Mouse (Mus musculus): ENCODE results near the gene Vwa8. TPM values are rescaled to one million over a fixed set of nuclear protein-coding genes. Genes with fewer than 3 reads are reported as not detected.
A peak's percentile ranks its signal among the peaks of the same experiment; 100 is the strongest.

Gene Vwa8
- polyA plus RNA-seq, 1 experiment from 2014 or later, result 8.2 TPM

DNA sequence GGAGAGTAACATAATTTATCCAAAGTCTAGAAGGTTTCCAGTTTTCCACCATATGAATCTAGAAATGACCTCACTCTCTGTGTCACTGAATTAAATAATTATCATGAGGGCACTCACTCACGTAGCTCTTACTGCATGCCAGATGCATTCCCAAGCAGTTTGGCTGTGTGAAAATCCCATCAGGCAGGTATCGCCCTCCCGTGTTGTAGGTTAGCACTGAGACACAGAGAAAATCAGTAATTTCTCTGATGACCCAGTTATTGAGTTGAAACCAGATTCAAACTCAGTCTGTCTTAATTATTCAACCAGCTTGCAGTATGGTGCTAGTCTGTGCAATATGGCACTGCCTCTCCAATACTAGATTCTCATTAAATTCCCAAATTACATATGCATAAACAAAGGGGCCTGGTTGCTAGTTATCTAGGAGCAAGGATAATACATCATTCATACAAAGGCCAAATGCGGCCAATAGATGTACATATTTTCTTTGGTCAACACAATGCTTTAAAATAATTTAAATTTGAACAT lies 309.9 kb downstream of the Vwa8 start:
- 89% methylated on average over 4 of the region's 4 CpGs for WGBS

DNA sequence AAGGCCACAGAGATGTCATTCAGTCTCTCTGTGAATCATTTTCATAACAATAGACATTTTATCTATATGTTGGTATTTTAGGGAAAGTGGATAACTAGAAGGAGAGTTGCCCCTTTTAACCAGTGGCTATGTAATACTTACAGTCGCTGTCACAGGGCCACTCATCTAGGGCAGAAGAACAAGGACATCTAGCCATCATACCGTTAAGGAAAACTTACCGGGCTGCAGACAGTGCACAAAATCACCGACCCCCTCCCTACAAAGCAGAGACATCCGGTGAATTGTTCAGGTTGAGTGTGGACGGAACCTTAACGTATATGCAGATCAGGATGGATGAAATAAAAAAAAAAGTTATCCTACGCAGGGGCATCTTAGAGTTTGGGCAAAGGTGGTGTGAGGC lies 310.6 kb downstream of the Vwa8 start:
- no peak overlapping the region for H3K4me3 ChIP-seq (replicated peaks)
- no peaks in the 10 kb centered on the region for H3K27me3 ChIP-seq
- WGBS, result 91% methylated on average over 8 of the region's 8 CpGs
- no peak overlapping the region for H3K4me2 ChIP-seq
- H3K9ac ChIP-seq, result no peak overlapping the region
- no peaks in the 10 kb centered on the region for H3K9me3 ChIP-seq
- H3K36me3 ChIP-seq (replicated peaks), result no peaks in the 10 kb centered on the region; the same call in 1 of the 2 replicates
- no peaks in the 10 kb centered on the region; the same call in 1 of the 2 replicates for H3K4me1 ChIP-seq
- no peak overlapping the region for H3K27ac ChIP-seq
- ATAC-seq (ENCODE audit: low FRiP score), result no peak

More for the DNA sequence above, 309.9 kb downstream of the Vwa8 start:
- Histone ChIP-seq H3K27me3 (no peaks in the 10 kb centered on the region), H3K9me3 (no peaks in the 10 kb centered on the region), H3K4me2 (no peak overlapping the region), H3K36me3 (replicated peaks) (no peaks in the 10 kb centered on the region; the same call in 1 of the 2 replicates), H3K9ac (no peak overlapping the region), H3K4me1 (no peaks in the 10 kb centered on the region; the same call in 1 of the 2 replicates), H3K4me3 (replicated peaks) (no peak overlapping the region), H3K27ac (no peak overlapping the region)
- ATAC-seq (ENCODE audit: low FRiP score), result no peak

DNA sequence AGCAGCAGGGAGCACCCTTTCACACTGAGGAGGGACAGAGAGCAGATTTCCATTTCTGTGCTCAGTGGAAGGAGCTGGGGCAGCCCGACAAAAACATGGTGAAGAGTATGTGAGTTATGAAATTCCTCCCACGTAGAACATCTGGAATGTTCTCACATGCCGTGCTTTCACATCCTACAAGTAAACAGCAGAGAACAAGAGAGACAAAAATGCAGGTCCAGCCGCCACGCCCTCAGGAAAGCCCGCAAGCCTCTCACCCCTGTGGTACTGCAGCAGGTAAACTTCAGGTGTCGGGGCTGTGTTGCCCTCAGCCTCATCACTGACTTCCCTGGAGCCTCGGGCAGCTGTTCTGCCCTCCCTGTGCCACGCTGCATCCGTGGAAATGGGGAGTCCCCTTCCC lies 311.6 kb downstream of the Vwa8 start:
- Histone ChIP-seq H3K4me1 (no peaks in the 10 kb centered on the region; the same call in 1 of the 2 replicates), H3K4me3 (replicated peaks) (no peak overlapping the region), H3K9me3 (no peaks in the 10 kb centered on the region), H3K27me3 (no peaks in the 10 kb centered on the region), H3K36me3 (replicated peaks) (no peaks in the 10 kb centered on the region; the same call in 1 of the 2 replicates), H3K27ac (no peak overlapping the region), H3K4me2 (no peak overlapping the region), H3K9ac (no peak overlapping the region)
- ATAC-seq (ENCODE audit: low FRiP score), result no peak
- WGBS, result 89% methylated on average over 10 of the region's 10 CpGs

DNA sequence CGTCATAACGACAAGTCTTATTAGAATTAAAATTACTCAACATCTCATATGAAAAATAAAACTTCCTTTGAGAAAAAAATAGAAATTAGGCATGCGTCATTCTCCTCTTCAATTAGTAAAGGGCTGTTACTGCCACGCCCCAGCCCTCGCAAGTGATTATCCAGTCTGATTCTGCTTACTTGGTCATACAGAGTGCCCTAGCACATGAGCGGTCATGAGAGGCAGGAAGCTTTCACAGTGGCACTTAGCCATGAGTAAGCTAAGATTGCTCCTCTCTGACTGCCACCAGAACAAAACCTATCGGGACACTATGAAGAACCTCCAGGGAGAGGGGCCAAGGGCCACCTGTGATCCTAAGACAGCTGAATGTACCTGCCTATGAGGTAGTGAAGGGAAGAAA lies 312.1 kb downstream of the Vwa8 start:
- Histone ChIP-seq H3K4me1 (no peaks in the 10 kb centered on the region; the same call in 1 of the 2 replicates), H3K9ac (no peak overlapping the region), H3K4me2 (no peak overlapping the region), H3K27ac (no peak overlapping the region), H3K36me3 (replicated peaks) (no peaks in the 10 kb centered on the region; the same call in 1 of the 2 replicates), H3K27me3 (no peaks in the 10 kb centered on the region), H3K4me3 (replicated peaks) (no peak overlapping the region), H3K9me3 (no peaks in the 10 kb centered on the region)
- 85% methylated on average over 7 of the region's 7 CpGs for WGBS
- ATAC-seq (ENCODE audit: low FRiP score), result no peak

DNA sequence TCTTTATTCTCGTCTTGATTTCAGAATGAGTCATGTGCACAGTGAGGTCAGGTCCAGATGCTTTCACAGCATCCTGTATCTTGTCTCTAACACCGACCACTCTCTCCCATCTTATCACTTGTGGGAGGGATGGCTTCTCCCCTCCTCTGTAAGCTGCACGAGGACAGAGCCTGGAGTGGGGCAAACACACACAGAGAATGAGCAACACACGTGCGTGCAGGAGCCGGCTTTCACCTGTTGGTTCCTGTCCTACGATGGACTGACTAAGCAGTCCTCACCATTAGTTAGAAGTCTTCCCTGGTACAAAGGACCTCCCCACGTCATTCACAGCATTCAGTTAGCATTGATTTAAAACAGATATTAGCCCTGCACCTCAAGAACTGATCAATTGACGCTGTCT lies 312.9 kb downstream of the Vwa8 start:
- no peaks in the 10 kb centered on the region; the same call in 1 of the 2 replicates for H3K36me3 ChIP-seq (replicated peaks)
- H3K9ac ChIP-seq, result no peak overlapping the region
- no peak for ATAC-seq (ENCODE audit: low FRiP score)
- no peak overlapping the region for H3K4me3 ChIP-seq (replicated peaks)
- H3K4me2 ChIP-seq, result no peak overlapping the region
- H3K27ac ChIP-seq, result no peak overlapping the region
- 89% methylated on average over 9 of the region's 9 CpGs for WGBS
- no peaks in the 10 kb centered on the region; the same call in 1 of the 2 replicates for H3K4me1 ChIP-seq
- no peaks in the 10 kb centered on the region for H3K9me3 ChIP-seq
- H3K27me3 ChIP-seq, result no peaks in the 10 kb centered on the region

DNA sequence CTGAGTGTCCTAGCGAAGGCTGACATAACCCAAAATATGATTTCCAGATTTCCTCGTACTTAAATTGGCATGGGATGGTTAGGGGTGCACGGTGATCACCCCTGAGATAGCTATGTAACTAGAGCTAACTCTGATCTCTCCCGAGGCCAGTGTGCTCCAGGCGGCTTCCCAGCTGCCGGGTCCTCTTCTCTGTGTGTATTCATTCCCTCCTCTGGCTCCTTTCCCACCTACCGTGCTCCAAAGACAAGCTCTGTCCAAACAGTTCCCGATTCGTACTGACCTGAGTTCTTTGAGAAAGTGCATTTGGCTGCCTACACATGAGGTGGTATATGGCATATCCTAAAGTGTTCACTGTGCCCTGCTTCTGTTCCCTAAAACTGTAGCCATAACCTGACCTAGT lies 313.8 kb downstream of the Vwa8 start:
- H3K4me1 ChIP-seq, result no peaks in the 10 kb centered on the region; the same call in 1 of the 2 replicates
- H3K27ac ChIP-seq, result 0 out of 2 replicates have a peak overlapping the region, but pooled peaks have one; percentile 1
- H3K4me2 ChIP-seq, result no peak overlapping the region
- no peaks in the 10 kb centered on the region for H3K9me3 ChIP-seq
- H3K4me3 ChIP-seq (replicated peaks), result no peak overlapping the region
- 60% methylated on average over 9 of the region's 9 CpGs for WGBS
- H3K36me3 ChIP-seq (replicated peaks), result no peaks in the 10 kb centered on the region; the same call in 1 of the 2 replicates
- no peaks in the 10 kb centered on the region for H3K27me3 ChIP-seq
- no peak overlapping the region for H3K9ac ChIP-seq
- no peak for ATAC-seq (ENCODE audit: low FRiP score)

DNA sequence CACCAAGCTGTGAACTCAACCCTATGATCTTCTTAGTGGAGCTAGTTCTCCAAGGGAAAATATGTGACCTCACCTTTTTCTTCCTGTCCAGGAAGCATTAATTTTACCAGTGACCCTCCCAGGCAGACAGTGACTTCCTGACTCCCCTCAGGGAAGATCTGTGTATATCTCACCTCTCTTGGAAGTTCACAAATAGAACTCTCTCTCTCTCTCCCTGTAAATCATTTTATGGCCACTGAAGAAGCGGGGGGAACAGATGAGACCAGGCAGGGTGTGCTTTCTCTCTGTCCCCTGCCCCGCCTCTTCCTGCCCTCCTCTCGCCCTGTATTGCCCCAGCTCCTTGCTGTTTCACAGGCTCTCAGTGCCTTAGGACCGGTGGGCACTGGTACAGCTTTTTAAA lies 315.5 kb downstream of the Vwa8 start:
- no peaks in the 10 kb centered on the region; the same call in 1 of the 2 replicates for H3K36me3 ChIP-seq (replicated peaks)
- no peaks in the 10 kb centered on the region for H3K27me3 ChIP-seq
- 88% methylated on average over 4 of the region's 4 CpGs for WGBS
- no peak overlapping the region for H3K4me3 ChIP-seq (replicated peaks)
- no peak overlapping the region for H3K9ac ChIP-seq
- no peak overlapping the region for H3K4me2 ChIP-seq
- no peak overlapping the region for H3K27ac ChIP-seq
- no peaks in the 10 kb centered on the region for H3K4me1 ChIP-seq
- H3K9me3 ChIP-seq, result no peaks in the 10 kb centered on the region
- ATAC-seq (ENCODE audit: low FRiP score), result no peak

DNA sequence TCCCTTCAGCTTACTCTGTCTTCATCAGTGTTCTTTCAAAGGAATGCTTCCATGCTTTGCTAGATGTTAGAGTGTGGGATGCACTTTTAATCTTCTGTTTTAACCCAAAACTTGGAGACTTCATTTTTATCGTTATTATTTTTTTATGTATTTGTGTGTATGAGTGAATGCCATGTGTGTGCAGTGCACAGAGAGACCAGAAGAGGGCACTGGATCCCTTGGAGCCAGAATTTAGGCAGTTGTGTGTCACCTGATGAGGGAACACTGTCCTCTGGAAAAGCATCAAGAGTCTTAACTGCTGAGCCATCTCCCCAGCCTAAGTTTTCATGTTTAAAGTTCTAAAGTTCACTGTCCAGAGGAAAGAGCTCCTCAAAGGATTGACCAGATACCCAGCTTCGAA lies 316.1 kb downstream of the Vwa8 start:
- no peaks in the 10 kb centered on the region for H3K4me1 ChIP-seq
- no peak for ATAC-seq (ENCODE audit: low FRiP score)
- H3K9ac ChIP-seq, result no peak overlapping the region
- no peaks in the 10 kb centered on the region for H3K27me3 ChIP-seq
- H3K27ac ChIP-seq, result no peak overlapping the region
- no peaks in the 10 kb centered on the region for H3K9me3 ChIP-seq
- no peak overlapping the region for H3K4me3 ChIP-seq (replicated peaks)
- 94% methylated on average over 2 of the region's 2 CpGs for WGBS
- no peak overlapping the region for H3K4me2 ChIP-seq
- H3K36me3 ChIP-seq (replicated peaks), result no peaks in the 10 kb centered on the region; the same call in 1 of the 2 replicates

DNA sequence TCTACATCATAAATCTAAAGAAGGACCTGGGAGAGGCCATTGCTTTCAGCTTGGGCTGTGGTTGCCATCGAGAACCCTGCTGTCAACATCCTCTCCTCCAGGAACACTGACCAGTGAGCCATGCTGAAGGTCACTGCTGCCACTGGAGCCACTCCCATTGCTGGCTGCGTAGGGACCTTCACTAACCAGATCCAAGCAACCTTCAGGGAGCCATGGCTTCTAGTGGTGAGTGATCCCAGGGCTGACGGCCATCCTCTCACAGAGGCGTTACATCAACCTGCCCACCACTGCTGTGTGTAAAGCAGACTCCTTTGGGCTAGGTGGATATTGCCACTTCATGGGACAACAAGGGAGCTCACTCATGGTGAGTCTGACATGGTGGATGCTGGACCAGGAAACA lies 325.7 kb downstream of the Vwa8 start:
- Histone ChIP-seq H3K9ac (no peak overlapping the region), H3K27ac (no peak overlapping the region), H3K9me3 (peaks cover 5% of the 10 kb centered on the region), H3K27me3 (no peaks in the 10 kb centered on the region), H3K4me1 (no peaks in the 10 kb centered on the region), H3K4me3 (replicated peaks) (no peak overlapping the region), H3K36me3 (replicated peaks) (peaks cover 8% of the 10 kb centered on the region; the same call in 1 of the 2 replicates), H3K4me2 (no peak overlapping the region)
- WGBS, result 96% methylated on average over 4 of the region's 4 CpGs
- ATAC-seq (ENCODE audit: low FRiP score), result no peak

DNA sequence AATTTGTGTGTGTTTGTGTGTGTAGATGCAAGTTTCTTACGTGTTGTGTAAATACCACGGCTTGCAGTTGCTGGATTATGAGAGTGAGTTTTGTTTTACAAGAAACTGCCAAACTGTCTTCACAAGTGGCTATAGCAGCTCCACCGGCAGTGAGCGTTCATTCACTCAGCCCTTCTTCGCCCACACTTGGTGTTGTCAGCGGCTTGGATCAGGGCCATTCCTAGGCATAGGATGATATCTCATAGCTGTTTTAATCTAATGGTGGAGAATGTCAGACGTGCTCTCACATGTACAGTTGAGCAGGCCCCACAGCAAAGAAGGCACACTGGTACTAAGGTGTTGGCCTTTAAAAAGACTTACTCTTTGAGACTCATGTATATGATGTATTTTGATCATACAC lies 328.9 kb downstream of the Vwa8 start:
- Histone ChIP-seq H3K4me1 (0 out of 2 replicates have a peak, but pooled peaks cover 8% of the 10 kb centered on the region), H3K9me3 (peaks cover 5% of the 10 kb centered on the region), H3K27ac (no peak overlapping the region), H3K9ac (no peak overlapping the region), H3K36me3 (replicated peaks) (peaks cover 8% of the 10 kb centered on the region; the same call in 1 of the 2 replicates), H3K4me3 (replicated peaks) (no peak overlapping the region), H3K27me3 (no peaks in the 10 kb centered on the region), H3K4me2 (no peak overlapping the region)
- 96% methylated on average over 7 of the region's 7 CpGs for WGBS
- ATAC-seq (ENCODE audit: low FRiP score), result no peak

DNA sequence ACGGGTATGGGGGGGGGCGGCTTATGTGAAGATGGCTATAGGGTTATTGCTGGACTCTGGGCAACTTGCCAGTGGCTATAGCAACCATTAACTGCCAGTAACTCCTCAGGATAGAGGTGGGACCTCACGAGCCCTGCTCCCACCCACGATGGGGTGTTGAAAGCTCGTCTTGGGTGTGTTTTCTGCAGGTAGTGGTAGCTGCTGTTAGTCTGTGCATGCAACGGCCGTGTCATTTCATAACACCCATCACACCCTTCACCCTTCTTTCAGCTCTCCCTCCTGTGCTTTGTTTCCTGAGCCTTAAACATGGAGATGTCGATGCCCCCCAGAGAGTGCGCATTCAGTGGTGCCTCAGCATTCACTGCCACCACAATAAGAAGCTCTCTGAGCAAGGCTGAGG lies 329.4 kb downstream of the Vwa8 start:
- 88% methylated on average over 9 of the region's 9 CpGs for WGBS
- Histone ChIP-seq H3K36me3 (replicated peaks) (peaks cover 8% of the 10 kb centered on the region; the same call in 1 of the 2 replicates), H3K4me2 (no peak overlapping the region), H3K27me3 (no peaks in the 10 kb centered on the region), H3K4me1 (0 out of 2 replicates have a peak, but pooled peaks cover 8% of the 10 kb centered on the region), H3K4me3 (replicated peaks) (no peak overlapping the region), H3K9me3 (peaks cover 5% of the 10 kb centered on the region), H3K27ac (no peak overlapping the region), H3K9ac (no peak overlapping the region)
- no peak for ATAC-seq (ENCODE audit: low FRiP score)

DNA sequence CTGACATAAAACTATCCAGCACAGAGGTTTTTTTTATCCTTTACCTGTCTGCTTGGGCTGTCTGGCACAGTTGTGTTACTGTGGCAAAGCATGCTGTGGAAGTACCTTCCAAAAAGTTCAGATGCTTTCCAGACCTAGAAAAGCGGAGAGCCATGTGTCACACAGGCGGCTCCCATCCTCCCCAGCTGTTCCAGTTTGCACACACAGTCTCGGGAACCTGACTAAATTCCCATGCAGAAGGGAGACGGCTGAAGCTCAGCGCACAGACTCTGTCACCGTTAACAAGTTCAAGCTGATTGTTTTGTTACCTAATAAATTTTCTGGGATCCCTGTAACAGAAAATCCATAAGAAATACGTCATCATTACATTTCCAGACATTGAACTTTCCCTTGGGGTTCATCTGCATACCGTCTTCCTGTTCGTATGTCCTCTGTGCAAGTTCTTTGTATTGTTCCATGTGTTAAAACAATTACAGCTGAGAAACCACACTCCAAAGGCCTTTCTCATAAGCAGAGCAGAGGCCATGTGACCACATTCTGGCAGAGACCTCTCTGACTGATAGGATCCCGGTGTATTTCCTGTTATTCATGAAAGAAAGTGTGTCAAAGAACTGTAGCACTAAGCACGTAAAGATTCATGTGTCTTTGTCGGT lies 331.4 kb downstream of the Vwa8 start:
- H3K9me3 ChIP-seq, result peaks cover 5% of the 10 kb centered on the region
- no peak overlapping the region for H3K9ac ChIP-seq
- H3K27ac ChIP-seq, result no peak overlapping the region
- H3K4me3 ChIP-seq (replicated peaks), result no peak overlapping the region
- H3K27me3 ChIP-seq, result no peaks in the 10 kb centered on the region
- peaks cover 5% of the 10 kb centered on the region; the same call in 1 of the 2 replicates for H3K36me3 ChIP-seq (replicated peaks)
- no peak for ATAC-seq (ENCODE audit: low FRiP score)
- peaks cover 9% of the 10 kb centered on the region; the same call in 1 of the 2 replicates for H3K4me1 ChIP-seq
- 77% methylated on average over 12 of the region's 12 CpGs for WGBS
- H3K4me2 ChIP-seq, result no peak overlapping the region

DNA sequence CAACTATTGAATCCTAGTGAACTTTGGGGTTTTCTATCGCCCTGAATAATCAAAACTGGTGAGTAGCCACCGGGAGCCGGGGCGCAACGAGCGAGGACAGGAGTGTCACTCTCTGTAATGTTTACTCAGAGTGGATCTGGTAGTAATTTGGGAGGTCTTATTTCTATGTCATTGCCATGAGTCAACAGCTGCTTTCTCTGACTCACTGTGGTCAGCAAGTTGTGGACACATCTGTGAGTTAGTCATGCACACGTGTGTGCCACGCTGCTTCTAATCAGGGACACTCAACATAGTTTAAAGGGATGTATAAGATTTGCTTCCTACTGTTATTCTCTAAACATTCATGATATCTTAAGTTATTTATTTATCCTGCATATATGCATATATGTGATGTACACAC lies 332.9 kb downstream of the Vwa8 start:
- no peak overlapping the region for H3K9ac ChIP-seq
- peaks cover 11% of the 10 kb centered on the region; the same call in 1 of the 2 replicates for H3K4me1 ChIP-seq
- no peaks in the 10 kb centered on the region for H3K36me3 ChIP-seq (replicated peaks)
- H3K27ac ChIP-seq, result no peak overlapping the region
- H3K9me3 ChIP-seq, result 0 out of 2 replicates have a peak, but pooled peaks cover 4% of the 10 kb centered on the region
- 96% methylated on average over 8 of the region's 8 CpGs for WGBS
- ATAC-seq (ENCODE audit: low FRiP score), result no peak
- H3K4me3 ChIP-seq (replicated peaks), result no peak overlapping the region
- H3K4me2 ChIP-seq, result no peak overlapping the region
- H3K27me3 ChIP-seq, result no peaks in the 10 kb centered on the region
